Mouse (Mus musculus): ENCODE results near the gene Rab3gap2.

- no peak for TF ChIP-seq ZC3H11A (IDR thresholded peaks at IDR 0.05; ENCODE audit: borderline replicate concordance, low read depth, low read length)
- TF ChIP-seq MAFK (IDR thresholded peaks at IDR 0.05; ENCODE audit: insufficient read depth, low read depth, low read length), result no peak
- no peak for TF ChIP-seq ZNF384 (IDR thresholded peaks at IDR 0.05; ENCODE audit: low read depth, low read length)
- 0 out of 2 replicates have a peak, but pooled peaks have one; percentile 50 for TF ChIP-seq HCFC1 (IDR thresholded peaks at IDR 0.05; ENCODE audit: borderline replicate concordance, insufficient read depth, low read length)
- no peak for TF ChIP-seq CHD2 (IDR thresholded peaks at IDR 0.05; ENCODE audit: low read depth, low read length)
Measured at GRCm38 (mm10) chr1:185331983-185332430, 128.1 kb downstream of the Rab3gap2 start, which contains the start of gene Bpnt1.

All from ES-E14 (cell line).